Mouse (Mus musculus): ENCODE measurements at regions not wholly inside any gene's neighbourhood (a gene's known extent, or its start where the extent isn't known, plus 50 kb on each side); places are given as distances from the start of the nearest gene placed in this dataset.

DNA sequence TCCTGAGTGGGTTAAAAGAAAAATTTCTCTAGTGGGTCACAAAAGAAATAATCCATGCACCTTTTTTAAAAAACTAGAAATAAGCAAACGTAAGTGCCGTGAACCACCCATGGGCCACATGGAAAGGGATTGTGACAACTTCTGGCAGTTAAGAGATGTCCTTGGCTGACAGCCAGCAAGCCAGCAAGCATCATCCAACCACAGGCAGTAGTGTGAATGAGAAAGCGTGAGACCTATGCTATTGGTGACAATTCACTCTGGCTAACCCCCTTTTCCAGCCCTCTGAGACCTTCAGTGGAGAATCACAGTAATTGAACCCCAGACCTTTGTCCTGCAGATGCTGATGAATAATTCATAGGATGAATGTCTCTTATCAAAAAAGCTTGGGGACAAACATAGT is 78.3 kb upstream of the Sgcd start:
- ATAC-seq (ENCODE audit: low FRiP score): no peak
- H3K4me1 ChIP-seq: no peaks in the 10 kb centered on the region
- WGBS: 38% methylated on average over 3 of the region's 3 CpGs
- H3K27ac ChIP-seq (replicated peaks): no peak overlapping the region
- no peaks in the 10 kb centered on the region for H3K27me3 ChIP-seq (replicated peaks)
- no peaks in the 10 kb centered on the region for H3K9me3 ChIP-seq (replicated peaks)
- H3K9ac ChIP-seq (replicated peaks): no peak overlapping the region
- H3K4me3 ChIP-seq (replicated peaks): no peak overlapping the region
- H3K36me3 ChIP-seq: no peaks in the 10 kb centered on the region
- no peak overlapping the region for H3K4me2 ChIP-seq

GRCm38 (mm10) chr11:48063719-48064118 is 75.0 kb upstream of the Sgcd start:
- Histone ChIP-seq H3K9ac (replicated peaks) (no peak overlapping the region), H3K4me3 (replicated peaks) (no peak overlapping the region), H3K27me3 (replicated peaks) (no peaks in the 10 kb centered on the region), H3K27ac (replicated peaks) (no peak overlapping the region), H3K36me3 (no peaks in the 10 kb centered on the region), H3K4me1 (no peaks in the 10 kb centered on the region), H3K9me3 (replicated peaks) (no peaks in the 10 kb centered on the region), H3K4me2 (no peak overlapping the region)
- WGBS: 69% methylated on average over 9 of the region's 9 CpGs
- no peak for ATAC-seq (ENCODE audit: low FRiP score)

GRCm38 (mm10) chr11:48061501-48061900 is 72.7 kb upstream of the Sgcd start:
- Histone ChIP-seq H3K4me3 (replicated peaks) (no peak overlapping the region), H3K27me3 (replicated peaks) (no peaks in the 10 kb centered on the region), H3K36me3 (no peaks in the 10 kb centered on the region), H3K4me2 (no peak overlapping the region), H3K4me1 (no peaks in the 10 kb centered on the region), H3K9me3 (replicated peaks) (no peaks in the 10 kb centered on the region), H3K9ac (replicated peaks) (no peak overlapping the region), H3K27ac (replicated peaks) (no peak overlapping the region)
- ATAC-seq (ENCODE audit: low FRiP score): no peak

GRCm38 (mm10) chr11:48051156-48051866 is 62.5 kb upstream of the Sgcd start:
- Histone ChIP-seq H3K27ac (replicated peaks) (no peak overlapping the region), H3K27me3 (replicated peaks) (no peaks in the 10 kb centered on the region), H3K9ac (replicated peaks) (no peak overlapping the region), H3K36me3 (no peaks in the 10 kb centered on the region), H3K4me1 (no peaks in the 10 kb centered on the region), H3K9me3 (replicated peaks) (no peaks in the 10 kb centered on the region), H3K4me2 (no peak overlapping the region), H3K4me3 (replicated peaks) (no peak overlapping the region)
- 66% methylated on average over 3 of the region's 3 CpGs for WGBS
- ATAC-seq (ENCODE audit: low FRiP score): no peak

GRCm38 (mm10) chr11:48048311-48048710 is 59.5 kb upstream of the Sgcd start:
- Histone ChIP-seq H3K4me2 (no peak overlapping the region), H3K27me3 (replicated peaks) (no peaks in the 10 kb centered on the region), H3K4me1 (no peaks in the 10 kb centered on the region), H3K36me3 (no peaks in the 10 kb centered on the region), H3K9me3 (replicated peaks) (no peaks in the 10 kb centered on the region), H3K4me3 (replicated peaks) (no peak overlapping the region), H3K27ac (replicated peaks) (no peak overlapping the region), H3K9ac (replicated peaks) (no peak overlapping the region)
- no peak for ATAC-seq (ENCODE audit: low FRiP score)
- WGBS: 94% methylated on average over 1 of the region's 1 CpGs

Measured in neural tube, embryonic 15.5 days (tissue).